Mouse (Mus musculus) embryonic facial prominence, embryonic 15.5 days (tissue): ENCODE measurements around the gene Atf6. TPM values are rescaled to one million over a fixed set of nuclear protein-coding genes. Genes with fewer than 3 reads are reported as not detected.

ENCODE experiments used
- ATAC-seq: fragments of 200-750 bp; cut with Nextera tagmentation; 2 replicates; pipeline ENCODE4 v1.8.0; 2017; ENCODE audit warnings: low read depth, moderate TSS enrichment; ENCODE audit not compliant: insufficient number of reproducible peaks, low FRiP score, low TSS enrichment
- H3K27ac ChIP-seq: fragments of 300-500 bp; sonication (generic); replicated peaks from 2 replicates; pipeline ENCODE4 v1.5.1; 2015; ENCODE audit warnings: mild to moderate bottlenecking, inconsistent platforms
- H3K27me3 ChIP-seq: fragments of 300-500 bp; sonication (generic); 2 replicates; pipeline ENCODE4 v1.6.1; 2015; ENCODE audit warnings: inconsistent platforms
- H3K36me3 ChIP-seq: fragments of 300-500 bp; sonication (generic); 2 replicates; pipeline ENCODE4 v1.6.1; 2015; ENCODE audit warnings: mild to moderate bottlenecking, inconsistent platforms
- H3K4me1 ChIP-seq: fragments of 300-500 bp; sonication (generic); 2 replicates; pipeline ENCODE4 v1.6.1; 2015; ENCODE audit warnings: inconsistent platforms
- H3K4me2 ChIP-seq: fragments of 300-500 bp; sonication (generic); replicated peaks from 2 replicates; pipeline ENCODE4 v1.6.1; 2015; ENCODE audit warnings: mild to moderate bottlenecking, inconsistent platforms
- H3K4me3 ChIP-seq: fragments of 300-500 bp; sonication (generic); replicated peaks from 2 replicates; pipeline ENCODE4 v1.5.1; 2015; ENCODE audit warnings: mild to moderate bottlenecking, inconsistent platforms
- H3K9ac ChIP-seq: fragments of 300-500 bp; sonication (generic); 2 replicates; pipeline ENCODE4 v1.6.1; 2015; ENCODE audit warnings: inconsistent platforms
- H3K9me3 ChIP-seq: fragments of 300-500 bp; sonication (generic); replicated peaks from 2 replicates; pipeline ENCODE4 v1.6.1; 2016; ENCODE audit warnings: inconsistent platforms
- WGBS: fragments of 180-500 bp; shearing (Covaris S2); methylation state at CpG from one replicate; pipeline ENCODE4 v1.1.7; 2015; 5-methylcytosine and 5-hydroxymethylcytosine counted together
- polyA plus RNA-seq: library from polyadenylated mRNA; unstranded; fragments of >200 nt; fragmentation: Nextera tagmentation; extraction: Ambion mirVana; gene quantifications from 2 replicates; pipeline ENCODE4 v1.2.1, GENCODE M21; 2015

Gene Atf6
- polyA plus RNA-seq, 1 experiment from 2014 or later: 8.9 TPM

- Histone ChIP-seq H3K9me3 (no peaks in the 10 kb centered on the region), H3K4me1 (no peaks in the 10 kb centered on the region), H3K27me3 (no peaks in the 10 kb centered on the region), H3K4me2 (no peak overlapping the region), H3K27ac (no peak overlapping the region), H3K36me3 (peaks cover 3% of the 10 kb centered on the region; the same call in 1 of the 2 replicates), H3K9ac (no peak overlapping the region), H3K4me3 (no peak overlapping the region)
- ATAC-seq: no peak
- 75% methylated on average over 6 of the region's 6 CpGs for WGBS
Measured at GRCm38 (mm10) chr1:170683863-170684262, 183.7 kb downstream of the Atf6 start.

DNA sequence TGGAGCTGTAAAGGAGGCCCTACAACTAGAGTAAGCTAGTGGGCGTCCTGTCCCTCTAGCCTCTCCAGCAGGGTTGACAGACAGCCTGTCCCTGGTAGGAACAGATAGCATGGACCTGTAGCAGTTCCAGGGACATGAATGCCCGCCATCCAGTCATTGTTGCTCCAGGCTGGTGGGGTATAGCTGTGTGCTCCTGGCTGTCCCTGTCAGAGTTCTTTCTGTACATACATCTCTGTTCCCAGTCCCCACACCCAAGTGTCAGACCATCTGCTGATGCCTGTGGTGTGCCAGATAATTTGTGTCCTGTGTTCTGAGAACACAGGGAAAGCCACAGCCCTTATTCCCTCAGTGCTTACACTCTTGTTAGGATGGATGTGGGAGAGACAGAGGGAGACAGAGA lies 187.9 kb downstream of the Atf6 start:
- 82% methylated on average over 2 of the region's 2 CpGs for WGBS
- H3K9ac ChIP-seq: no peak overlapping the region
- H3K36me3 ChIP-seq: peaks cover 3% of the 10 kb centered on the region; the same call in 1 of the 2 replicates
- ATAC-seq: no peak
- no peak overlapping the region for H3K27ac ChIP-seq
- no peaks in the 10 kb centered on the region for H3K27me3 ChIP-seq
- H3K4me2 ChIP-seq: no peak overlapping the region
- no peaks in the 10 kb centered on the region for H3K9me3 ChIP-seq
- H3K4me1 ChIP-seq: no peaks in the 10 kb centered on the region
- H3K4me3 ChIP-seq: no peak overlapping the region

DNA sequence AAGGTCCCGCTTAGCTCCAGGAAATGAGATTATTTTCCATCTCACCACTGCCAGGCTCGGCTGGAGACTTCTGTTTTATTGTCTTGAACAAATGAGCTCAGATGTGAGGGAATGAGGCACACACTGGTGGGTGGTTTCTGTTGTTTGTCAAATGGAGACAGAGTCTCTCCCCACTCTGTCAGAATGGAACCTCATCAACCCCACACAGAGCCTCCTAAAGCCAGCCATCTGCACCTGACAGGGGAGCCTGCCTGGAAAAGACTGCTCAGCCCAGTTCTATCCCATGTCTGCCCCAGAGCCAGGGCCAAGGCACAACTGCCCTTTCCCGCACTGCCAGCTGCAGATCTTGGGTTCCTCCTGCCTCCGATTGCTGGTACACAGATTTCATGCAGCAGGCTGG lies 188.7 kb downstream of the Atf6 start:
- Histone ChIP-seq H3K9me3 (no peaks in the 10 kb centered on the region), H3K4me3 (no peak overlapping the region), H3K36me3 (peaks cover 3% of the 10 kb centered on the region; the same call in 1 of the 2 replicates), H3K4me1 (no peaks in the 10 kb centered on the region), H3K4me2 (no peak overlapping the region), H3K27ac (no peak overlapping the region), H3K9ac (no peak overlapping the region), H3K27me3 (no peaks in the 10 kb centered on the region)
- 71% methylated on average over 4 of the region's 4 CpGs for WGBS
- no peak for ATAC-seq

DNA sequence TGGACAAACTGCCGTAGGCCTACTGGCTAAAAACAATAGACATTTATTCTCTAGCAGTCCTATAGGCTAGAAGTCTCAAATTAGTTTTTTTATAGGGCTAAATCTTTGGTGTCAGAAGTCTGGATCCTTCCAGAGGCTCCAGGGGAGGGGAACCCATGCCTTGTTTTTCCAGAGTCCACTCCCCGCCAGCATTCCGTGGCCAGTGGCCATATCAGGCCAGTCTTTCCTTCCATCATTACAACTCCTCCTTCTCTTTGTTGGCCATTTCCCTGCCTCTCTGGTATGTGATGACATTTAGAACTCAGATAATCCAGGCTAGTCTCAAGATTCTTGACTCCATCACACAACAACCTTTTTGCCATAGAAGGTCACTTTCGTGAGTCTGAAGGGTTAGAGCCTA lies 189.9 kb downstream of the Atf6 start:
- no peaks in the 10 kb centered on the region for H3K9me3 ChIP-seq
- no peak for ATAC-seq
- peaks cover 3% of the 10 kb centered on the region; the same call in 1 of the 2 replicates for H3K36me3 ChIP-seq
- H3K4me3 ChIP-seq: no peak overlapping the region
- 92% methylated on average over 4 of the region's 4 CpGs for WGBS
- H3K27ac ChIP-seq: no peak overlapping the region
- H3K9ac ChIP-seq: no peak overlapping the region
- H3K4me2 ChIP-seq: no peak overlapping the region
- no peaks in the 10 kb centered on the region for H3K4me1 ChIP-seq
- no peaks in the 10 kb centered on the region for H3K27me3 ChIP-seq

- no peak for ATAC-seq
Measured at GRCm38 (mm10) chr1:170674184-170674775, 193.3 kb downstream of the Atf6 start.

GRCm38 (mm10) chr1:170665200-170665599 lies 202.4 kb downstream of the Atf6 start:
- no peak overlapping the region for H3K9ac ChIP-seq
- WGBS: 61% methylated on average over 7 of the region's 7 CpGs
- H3K36me3 ChIP-seq: peaks cover 9% of the 10 kb centered on the region
- H3K9me3 ChIP-seq: no peaks in the 10 kb centered on the region
- H3K4me3 ChIP-seq: no peak overlapping the region
- peak overlapping the region; percentile 66 for H3K27ac ChIP-seq
- H3K27me3 ChIP-seq: no peaks in the 10 kb centered on the region
- H3K4me2 ChIP-seq: no peak overlapping the region
- H3K4me1 ChIP-seq: peaks cover 9% of the 10 kb centered on the region; the same call in 1 of the 2 replicates
- ATAC-seq: peak; percentile 64; the same call in 1 of the 2 replicates

More at GRCm38 (mm10) chr1:170674184-170674775, 193.3 kb downstream of the Atf6 start:
- Histone ChIP-seq H3K4me2 (no peak overlapping the region), H3K9ac (no peak overlapping the region), H3K9me3 (no peaks in the 10 kb centered on the region), H3K27me3 (no peaks in the 10 kb centered on the region), H3K4me3 (no peak overlapping the region), H3K36me3 (no peaks in the 10 kb centered on the region), H3K4me1 (no peaks in the 10 kb centered on the region), H3K27ac (no peak overlapping the region)
- WGBS: 73% methylated on average over 9 of the region's 9 CpGs

- H3K9me3 ChIP-seq: no peaks in the 10 kb centered on the region
- no peak overlapping the region for H3K4me2 ChIP-seq
- no peaks in the 10 kb centered on the region for H3K27me3 ChIP-seq
- peaks cover 9% of the 10 kb centered on the region; the same call in 1 of the 2 replicates for H3K4me1 ChIP-seq
- no peak overlapping the region for H3K9ac ChIP-seq
- H3K36me3 ChIP-seq: peaks cover 9% of the 10 kb centered on the region
- H3K4me3 ChIP-seq: no peak overlapping the region
- ATAC-seq: no peak
- WGBS: 61% methylated on average over 11 of the region's 11 CpGs
- peak overlapping the region; percentile 66 for H3K27ac ChIP-seq
Measured at GRCm38 (mm10) chr1:170664620-170665185, 202.9 kb downstream of the Atf6 start.

- H3K27me3 ChIP-seq: no peaks in the 10 kb centered on the region
- ATAC-seq: no peak
- no peak overlapping the region for H3K4me3 ChIP-seq
- peaks cover 9% of the 10 kb centered on the region for H3K36me3 ChIP-seq
- no peak overlapping the region for H3K9ac ChIP-seq
- WGBS: 75% methylated on average over 13 of the region's 13 CpGs
- no peaks in the 10 kb centered on the region for H3K9me3 ChIP-seq
- H3K27ac ChIP-seq: no peak overlapping the region
- peaks cover 12% of the 10 kb centered on the region for H3K4me1 ChIP-seq
- no peak overlapping the region for H3K4me2 ChIP-seq
Measured at GRCm38 (mm10) chr1:170659260-170659659, 208.3 kb downstream of the Atf6 start.

DNA sequence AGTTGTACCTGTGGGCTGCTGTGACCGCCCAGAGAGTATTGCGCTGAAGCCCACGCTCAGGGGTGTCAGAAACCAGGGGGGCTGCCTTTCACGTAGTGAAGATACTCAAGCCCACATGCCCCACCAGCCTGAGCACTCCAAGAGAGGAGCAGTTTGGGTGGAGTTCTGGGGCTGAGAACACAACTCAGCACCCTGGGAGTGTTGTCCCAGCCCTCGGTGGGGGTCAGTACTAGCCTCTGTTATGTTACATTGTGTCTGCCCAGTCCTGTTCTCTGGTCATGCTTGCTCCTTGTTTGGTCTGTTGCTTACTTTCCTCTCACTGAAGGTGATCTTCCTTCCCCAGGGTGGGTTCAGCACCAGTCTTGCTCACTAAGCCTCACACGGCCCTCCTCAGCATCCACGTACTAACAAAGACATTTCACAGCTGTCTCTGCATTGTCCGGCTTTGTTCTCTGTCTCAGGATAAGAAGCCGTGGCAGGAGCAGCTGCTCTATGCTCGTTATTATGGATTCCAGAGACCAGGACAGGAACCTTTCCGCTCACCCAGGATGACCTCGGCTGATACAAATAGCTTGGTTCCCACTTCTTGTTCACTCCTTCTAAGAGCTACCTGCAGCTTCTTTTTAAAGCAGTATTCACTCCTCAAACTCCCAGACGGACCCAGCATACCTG lies 209.8 kb downstream of the Atf6 start:
- Histone ChIP-seq H3K4me3 (no peak overlapping the region), H3K4me2 (no peak overlapping the region), H3K4me1 (peaks cover 12% of the 10 kb centered on the region), H3K9me3 (no peaks in the 10 kb centered on the region), H3K9ac (no peak overlapping the region), H3K27me3 (no peaks in the 10 kb centered on the region), H3K27ac (no peak overlapping the region), H3K36me3 (peaks cover 2% of the 10 kb centered on the region)
- 79% methylated on average over 13 of the region's 13 CpGs for WGBS
- ATAC-seq: no peak

GRCm38 (mm10) chr1:170657228-170657521 lies 210.4 kb downstream of the Atf6 start:
- no peaks in the 10 kb centered on the region for H3K9me3 ChIP-seq
- H3K27me3 ChIP-seq: no peaks in the 10 kb centered on the region
- H3K4me1 ChIP-seq: peaks cover 12% of the 10 kb centered on the region
- H3K4me3 ChIP-seq: no peak overlapping the region
- ATAC-seq: no peak
- H3K36me3 ChIP-seq: no peaks in the 10 kb centered on the region
- no peak overlapping the region for H3K27ac ChIP-seq
- no peak overlapping the region for H3K4me2 ChIP-seq
- WGBS: 53% methylated on average over 2 of the region's 2 CpGs
- H3K9ac ChIP-seq: no peak overlapping the region

DNA sequence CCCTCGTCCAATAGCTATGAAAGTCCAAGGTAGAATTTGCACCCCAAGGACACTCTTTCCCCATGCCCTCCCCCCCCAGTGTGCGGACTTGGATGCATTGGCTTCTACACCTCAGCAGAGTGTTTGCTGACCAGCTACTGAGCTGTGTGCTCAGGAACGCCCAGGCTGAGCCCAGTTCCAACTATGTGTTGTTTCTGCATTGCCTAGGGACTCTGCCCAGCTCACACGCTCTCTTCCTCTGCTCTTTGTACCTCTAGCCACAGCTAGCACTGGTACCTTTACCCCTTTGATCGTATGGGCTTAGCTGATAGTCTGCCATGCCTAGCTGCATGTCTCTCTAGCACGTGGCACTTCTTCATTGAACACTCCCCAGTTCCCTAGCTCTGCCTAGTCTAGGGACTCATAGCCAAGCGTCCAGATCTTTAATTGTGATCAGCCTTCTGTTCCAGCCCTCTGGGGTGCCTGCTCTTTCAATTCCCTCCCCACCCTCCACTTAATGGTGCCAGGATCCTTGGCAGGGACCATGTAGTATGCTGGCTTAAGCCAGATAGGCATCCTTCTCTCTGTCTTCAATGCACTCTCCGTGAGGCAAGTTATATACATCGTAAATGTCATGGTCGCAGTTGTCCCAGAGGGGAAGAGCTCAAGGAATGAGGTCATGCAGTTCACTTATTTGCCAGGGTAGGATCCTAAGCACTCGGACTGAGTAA lies 210.9 kb downstream of the Atf6 start:
- no peak overlapping the region for H3K4me3 ChIP-seq
- H3K27ac ChIP-seq: no peak overlapping the region
- no peaks in the 10 kb centered on the region for H3K36me3 ChIP-seq
- no peak overlapping the region for H3K9ac ChIP-seq
- 79% methylated on average over 11 of the region's 11 CpGs for WGBS
- H3K4me2 ChIP-seq: no peak overlapping the region
- H3K27me3 ChIP-seq: no peaks in the 10 kb centered on the region
- H3K4me1 ChIP-seq: peaks cover 12% of the 10 kb centered on the region
- H3K9me3 ChIP-seq: no peaks in the 10 kb centered on the region
- no peak for ATAC-seq
